Mouse (Mus musculus): ENCODE data around the gene Tango6. TPM values are rescaled to one million over a fixed set of nuclear protein-coding genes. Genes with fewer than 3 reads are reported as not detected.

Tango6 gene
- total RNA-seq, 2 experiments from 2014 or later, result 5.7 to 8.0 TPM

- peak; percentile 65 for ATAC-seq (replicated peaks; ENCODE audit: poor library complexity)
Measured at GRCm38 (mm10) chr8:106699588-106699987, 16.7 kb downstream of the Tango6 start.

- ATAC-seq (replicated peaks; ENCODE audit: poor library complexity), result no peak
Measured at GRCm38 (mm10) chr8:106700131-106700530, 17.3 kb downstream of the Tango6 start.

GRCm38 (mm10) chr8:106701360-106701759 lies 18.5 kb downstream of the Tango6 start:
- ATAC-seq (replicated peaks; ENCODE audit: poor library complexity), result peak; percentile 91

- ATAC-seq (replicated peaks; ENCODE audit: poor library complexity), result no peak
Measured at GRCm38 (mm10) chr8:106704199-106704900, 21.5 kb downstream of the Tango6 start.

GRCm38 (mm10) chr8:106704901-106705321 lies 22.0 kb downstream of the Tango6 start:
- no peak for ATAC-seq (replicated peaks; ENCODE audit: poor library complexity)

GRCm38 (mm10) chr8:106706194-106706593 lies 23.3 kb downstream of the Tango6 start:
- ATAC-seq (replicated peaks; ENCODE audit: poor library complexity), result no peak

GRCm38 (mm10) chr8:106710002-106710401 lies 27.1 kb downstream of the Tango6 start:
- ATAC-seq (replicated peaks; ENCODE audit: poor library complexity), result no peak

GRCm38 (mm10) chr8:106712487-106712886 lies 29.6 kb downstream of the Tango6 start:
- no peak for ATAC-seq (replicated peaks; ENCODE audit: poor library complexity)

- no peak for ATAC-seq (replicated peaks; ENCODE audit: poor library complexity)
Measured at GRCm38 (mm10) chr8:106714297-106714696, 31.4 kb downstream of the Tango6 start.

GRCm38 (mm10) chr8:106718091-106718500 lies 35.2 kb downstream of the Tango6 start:
- peak; percentile 89 for ATAC-seq (replicated peaks; ENCODE audit: poor library complexity)

GRCm38 (mm10) chr8:106720921-106721320 lies 38.1 kb downstream of the Tango6 start:
- ATAC-seq (replicated peaks; ENCODE audit: poor library complexity), result no peak

GRCm38 (mm10) chr8:106722453-106722852 lies 39.6 kb downstream of the Tango6 start:
- no peak for ATAC-seq (replicated peaks; ENCODE audit: poor library complexity)

- no peak for ATAC-seq (replicated peaks; ENCODE audit: poor library complexity)
Measured at GRCm38 (mm10) chr8:106723921-106724320, 41.1 kb downstream of the Tango6 start.

- ATAC-seq (replicated peaks; ENCODE audit: poor library complexity), result no peak
Measured at GRCm38 (mm10) chr8:106726551-106726950, 43.7 kb downstream of the Tango6 start.

GRCm38 (mm10) chr8:106727241-106727835 lies 44.5 kb downstream of the Tango6 start:
- no peak for ATAC-seq (replicated peaks; ENCODE audit: poor library complexity)

- ATAC-seq (replicated peaks; ENCODE audit: poor library complexity), result no peak
Measured at GRCm38 (mm10) chr8:106727889-106728288, 45.0 kb downstream of the Tango6 start.

GRCm38 (mm10) chr8:106732921-106733320 lies 50.1 kb downstream of the Tango6 start:
- no peak for ATAC-seq (replicated peaks; ENCODE audit: poor library complexity)

- ATAC-seq (replicated peaks; ENCODE audit: poor library complexity), result no peak; the same call in 1 of the 2 replicates
Measured at GRCm38 (mm10) chr8:106733703-106734102, 50.8 kb downstream of the Tango6 start.

- ATAC-seq (replicated peaks; ENCODE audit: poor library complexity), result no peak
Measured at GRCm38 (mm10) chr8:106734222-106734621, 51.4 kb downstream of the Tango6 start.

GRCm38 (mm10) chr8:106736861-106737662 lies 54.2 kb downstream of the Tango6 start:
- ATAC-seq (replicated peaks; ENCODE audit: poor library complexity), result peak; percentile 66

- no peak for ATAC-seq (replicated peaks; ENCODE audit: poor library complexity)
Measured at GRCm38 (mm10) chr8:106737846-106738245, 55.0 kb downstream of the Tango6 start.

GRCm38 (mm10) chr8:106742321-106742720 lies 59.5 kb downstream of the Tango6 start:
- ATAC-seq (replicated peaks; ENCODE audit: poor library complexity), result no peak
